Mouse (Mus musculus) right cerebral cortex, postnatal 25 days (tissue): Measurements from ENCODE around the gene Mrps26.

Experiments used
- DNase-seq: peaks from one replicate; pipeline ENCODE4 v3.0.0; 2022

The Mrps26 gene

GRCm38 (mm10) chr2:130577021-130577420 lies 13.5 kb downstream of the Mrps26 start:
- DNase-seq = no peak

- no peak for DNase-seq
Measured at GRCm38 (mm10) chr2:130577632-130578031, 14.1 kb downstream of the Mrps26 start.

GRCm38 (mm10) chr2:130578148-130578547 lies 14.6 kb downstream of the Mrps26 start:
- DNase-seq = peak; percentile 50

GRCm38 (mm10) chr2:130579791-130580190 lies 16.2 kb downstream of the Mrps26 start:
- DNase-seq = no peak

GRCm38 (mm10) chr2:130581201-130581600 lies 17.7 kb downstream of the Mrps26 start:
- DNase-seq = no peak

- no peak for DNase-seq
Measured at GRCm38 (mm10) chr2:130582552-130582951, 19.0 kb downstream of the Mrps26 start, which contains the start of gene Avp. TSS of gene Avp (minus strand) at chr2:130582554.

- no peak for DNase-seq
Measured at GRCm38 (mm10) chr2:130583902-130584560, 20.5 kb downstream of the Mrps26 start.

GRCm38 (mm10) chr2:130586016-130586415 lies 22.5 kb downstream of the Mrps26 start:
- DNase-seq = peak; percentile 58

GRCm38 (mm10) chr2:130588373-130588772 lies 24.8 kb downstream of the Mrps26 start:
- DNase-seq = no peak

GRCm38 (mm10) chr2:130589157-130589556 lies 25.6 kb downstream of the Mrps26 start:
- no peak for DNase-seq

GRCm38 (mm10) chr2:130589761-130590160 lies 26.2 kb downstream of the Mrps26 start:
- DNase-seq = no peak

- DNase-seq = no peak
Measured at GRCm38 (mm10) chr2:130591016-130591415, 27.5 kb downstream of the Mrps26 start.

- no peak for DNase-seq
Measured at GRCm38 (mm10) chr2:130595596-130595995, 32.1 kb downstream of the Mrps26 start.

- no peak for DNase-seq
Measured at GRCm38 (mm10) chr2:130597601-130598010, 34.1 kb downstream of the Mrps26 start.

GRCm38 (mm10) chr2:130598399-130598798 lies 34.9 kb downstream of the Mrps26 start:
- DNase-seq = no peak

- no peak for DNase-seq
Measured at GRCm38 (mm10) chr2:130602195-130602594, 38.7 kb downstream of the Mrps26 start.

GRCm38 (mm10) chr2:130613091-130613490 lies 49.5 kb downstream of the Mrps26 start:
- DNase-seq = no peak
